1 mouse cellular context compared by ENCODE assay signal in the genomic region with DNA sequence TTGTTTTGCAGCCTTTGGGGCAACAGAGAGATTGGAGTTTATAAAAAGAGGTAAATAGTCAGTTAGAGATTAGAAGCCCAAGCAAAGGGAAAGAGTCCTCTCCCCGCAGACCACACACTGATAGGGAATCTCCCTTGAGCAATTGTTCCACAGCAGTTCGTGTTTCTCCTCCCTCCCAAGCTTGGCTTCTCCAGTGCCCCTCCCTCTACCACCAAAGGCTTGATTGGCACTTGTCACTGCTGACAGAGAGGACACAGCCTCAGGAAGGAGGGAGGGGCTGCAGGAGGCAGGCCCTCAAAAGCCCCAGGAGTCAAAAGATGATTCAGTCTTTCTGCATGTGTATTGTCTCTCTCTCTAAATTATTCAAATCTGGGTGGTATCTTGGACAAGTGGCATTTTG.
TF ChIP-seq lines count a peak whose summit lies in the region.

No protein-coding gene starts in this region.

TF ChIP-seq in CH12.LX, 34 proteins besides CTCF, POLR2A, EP300 and RAD21 (continued from another document):
- TF ChIP-seq MYC (IDR thresholded peaks at IDR 0.05; ENCODE audit: low read depth, low read length) (no peak), KAT2A (IDR thresholded peaks at IDR 0.05; ENCODE audit: insufficient replicate concordance, low read length) (no peak)
